Mouse (Mus musculus) bone marrow, adult 2 months (tissue): ENCODE data around the gene Zfp853. TPM values are rescaled to one million over a fixed set of nuclear protein-coding genes. Genes with fewer than 3 reads are reported as not detected.

Experiments
- H3K27ac ChIP-seq: fragments of 200-500 bp; 2 replicates; pipeline ENCODE4 v1.5.1; 2012; ENCODE audit warnings: low read depth, mild to moderate bottlenecking, control low read depth, inconsistent platforms, low read length; ENCODE audit not compliant: control insufficient read depth, poor library complexity, insufficient read depth
- H3K4me1 ChIP-seq: fragments of 200-500 bp; 2 replicates; pipeline ENCODE4 v1.6.1; 2011; ENCODE audit warnings: low read length; ENCODE audit not compliant: control insufficient read depth, insufficient read depth
- H3K4me3 ChIP-seq: fragments of 200-500 bp; replicated peaks from 2 replicates; pipeline ENCODE3; 2011; ENCODE audit warnings: mild to moderate bottlenecking, low read depth, low read length, control low read depth; ENCODE audit not compliant: control insufficient read depth
- CTCF ChIP-seq: fragments of 200-500 bp; IDR thresholded peaks from 2 replicates; pipeline ENCODE4 v1.5.1; 2011; ENCODE audit warnings: low read length, control low read depth; ENCODE audit not compliant: control insufficient read depth, insufficient read depth
- POLR2A ChIP-seq: fragments of 200-500 bp; IDR thresholded peaks from 2 replicates; pipeline ENCODE4 v1.6.1; 2011; ENCODE audit warnings: low read depth, mild to moderate bottlenecking, control low read depth, low read length, borderline replicate concordance; ENCODE audit not compliant: control insufficient read depth
- WGBS: fragments of 180-500 bp; shearing (Covaris S2); methylation state at CpG from one replicate; pipeline ENCODE4 v1.1.7; 2018; 5-methylcytosine and 5-hydroxymethylcytosine counted together
- polyA plus RNA-seq: library from polyadenylated mRNA; stranded (reverse); fragments of >200 nt; gene quantifications from 2 replicates; pipeline ENCODE4 v1.2.4, GENCODE M21; 2011; ENCODE audit warnings: low replicate concordance; ENCODE audit not compliant: missing spikeins, insufficient read depth, insufficient read length

Gene Zfp853
- polyA plus RNA-seq, 1 experiment: not detected

DNA sequence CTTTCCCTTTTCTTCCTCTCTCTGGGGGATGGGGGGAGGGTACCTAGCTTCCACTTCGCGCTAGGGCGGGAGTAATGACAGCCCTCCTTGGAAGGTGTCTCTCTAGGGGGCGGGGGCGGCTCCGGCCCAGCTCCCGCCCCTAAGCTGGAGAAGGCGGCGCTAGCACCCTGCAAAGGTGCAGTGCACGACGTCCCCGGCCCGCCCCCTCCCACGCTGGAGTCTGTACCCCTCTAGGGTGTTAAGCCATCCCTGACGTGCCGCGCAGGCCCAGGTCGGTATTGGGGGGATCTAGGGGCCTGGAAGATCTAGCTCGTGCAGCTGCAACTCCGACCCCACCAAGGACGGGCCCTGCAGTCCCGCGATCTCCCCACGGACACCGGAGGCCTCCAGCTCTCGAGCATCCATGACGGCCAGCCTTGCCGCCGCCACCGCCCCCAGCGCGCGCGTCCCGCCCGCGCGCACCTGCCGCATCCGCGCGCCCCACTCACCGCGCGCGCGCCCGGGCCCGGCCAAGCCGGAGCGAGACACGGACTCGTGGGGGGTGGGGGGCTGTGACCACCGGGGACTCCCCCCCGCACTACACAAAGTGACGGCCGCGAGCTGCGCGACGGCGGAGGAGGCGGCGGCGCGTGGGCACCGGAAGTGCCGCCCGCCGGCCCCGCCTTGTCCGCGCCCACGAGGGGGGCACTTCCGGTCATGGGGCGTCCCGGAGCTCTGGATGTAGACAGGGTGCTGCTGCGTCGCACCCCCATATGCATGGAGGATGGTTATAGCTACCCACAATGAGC lies 23.9 kb downstream of the Zfp853 start, which contains the start of gene Zfp316:
Gene Zfp316 (minus strand): TSS at position 660 of the 788 bp plus-strand sequence.
- 2% methylated on average over 76 of the region's 79 CpGs for WGBS
- H3K4me1 ChIP-seq: peaks cover 1% of the 10 kb centered on the region
- peak within 1 kb of the TSS; percentile 34; the same call in 1 of the 2 replicates for H3K27ac ChIP-seq
- H3K4me3 ChIP-seq: peak within 1 kb of the TSS; percentile 61
- TF ChIP-seq CTCF: no peak
- peak; percentile 51; the same call in 1 of the 2 replicates for TF ChIP-seq POLR2A

GRCm38 (mm10) chr5:143268985-143269362 lies 24.4 kb downstream of the Zfp853 start:
- no peak overlapping the region for H3K27ac ChIP-seq
- peak overlapping the region; percentile 61 for H3K4me3 ChIP-seq
- 39% methylated on average over 8 of the region's 8 CpGs for WGBS
- TF ChIP-seq POLR2A (no peak), CTCF (no peak)
- peaks cover 1% of the 10 kb centered on the region for H3K4me1 ChIP-seq

DNA sequence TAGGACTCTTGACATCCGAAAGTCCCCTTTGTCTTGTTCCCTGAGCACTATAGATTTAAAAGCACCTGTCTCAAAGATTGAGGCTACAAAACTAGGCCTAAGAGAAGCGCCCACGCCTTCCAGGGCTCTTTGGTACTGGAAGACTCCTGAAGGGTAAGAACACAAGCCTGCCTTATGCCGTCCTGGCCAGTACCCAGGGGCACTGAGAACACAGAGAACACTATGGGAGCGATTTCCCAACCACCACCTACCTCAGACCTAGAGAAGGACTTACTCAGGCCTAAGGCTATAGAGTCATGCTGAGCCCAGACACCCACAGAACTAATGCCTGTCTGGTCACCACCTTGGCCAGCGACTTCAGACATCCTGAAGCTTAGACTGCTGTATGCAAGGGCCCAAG lies 26.6 kb downstream of the Zfp853 start:
- WGBS: 76% methylated on average over 6 of the region's 6 CpGs
- no peak for TF ChIP-seq CTCF
- TF ChIP-seq POLR2A: no peak
- Histone ChIP-seq H3K4me3 (no peak overlapping the region), H3K27ac (no peak overlapping the region), H3K4me1 (peaks cover 1% of the 10 kb centered on the region; the same call in 1 of the 2 replicates)

DNA sequence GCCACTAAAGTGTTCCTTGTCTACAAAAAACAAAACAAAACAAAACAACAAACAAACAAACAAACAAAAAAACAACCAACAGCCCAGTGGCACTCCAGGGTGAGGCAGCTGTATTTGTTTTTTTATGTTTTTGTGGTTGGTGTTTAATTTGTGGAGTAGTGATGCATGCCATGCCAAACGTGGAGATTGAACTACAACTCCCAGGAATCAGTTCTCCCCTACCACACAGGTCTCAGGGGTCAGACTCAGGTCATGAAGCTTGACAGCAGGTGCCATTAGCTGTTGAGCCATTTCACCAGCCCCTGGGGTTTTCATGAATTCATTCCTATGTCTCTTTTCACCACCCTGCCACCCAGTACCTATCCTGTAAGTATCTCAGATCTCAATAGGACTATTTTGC lies 28.0 kb downstream of the Zfp853 start:
- 50% methylated on average over 1 of the region's 1 CpGs for WGBS
- Histone ChIP-seq H3K4me1 (peaks cover 1% of the 10 kb centered on the region; the same call in 1 of the 2 replicates), H3K27ac (no peak overlapping the region), H3K4me3 (no peak overlapping the region)
- TF ChIP-seq POLR2A (no peak), CTCF (no peak)

- Histone ChIP-seq H3K4me1 (peaks cover 1% of the 10 kb centered on the region; the same call in 1 of the 2 replicates), H3K4me3 (no peak overlapping the region), H3K27ac (no peak overlapping the region)
- TF ChIP-seq POLR2A: no peak
- no peak for TF ChIP-seq CTCF
- WGBS: 91% methylated on average over 10 of the region's 10 CpGs
These were observed 28.7 kb downstream of the Zfp853 start for GRCm38 (mm10) chr5:143264689-143265088.

DNA sequence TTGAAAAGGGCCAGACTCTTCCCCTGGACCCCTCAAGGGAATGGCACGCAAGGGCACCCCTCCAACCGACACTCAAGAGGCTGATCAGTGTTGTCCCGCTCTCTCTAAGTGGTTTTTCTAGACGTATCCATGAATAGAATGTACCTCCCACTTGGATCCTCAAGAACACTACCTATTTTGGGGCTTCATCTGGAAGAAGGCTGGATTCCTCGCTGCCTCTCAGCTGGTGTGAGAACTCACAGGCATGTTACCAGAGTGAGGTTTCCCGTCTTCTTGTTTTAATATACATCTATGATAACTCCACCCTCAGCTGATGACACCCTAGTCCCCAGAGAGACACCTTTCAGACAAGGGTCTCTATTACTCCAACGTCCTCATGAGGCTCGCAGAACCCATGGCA lies 31.8 kb downstream of the Zfp853 start:
- Histone ChIP-seq H3K4me1 (no peaks in the 10 kb centered on the region), H3K4me3 (no peak overlapping the region), H3K27ac (no peak overlapping the region)
- TF ChIP-seq CTCF (no peak), POLR2A (no peak)
- WGBS: 91% methylated on average over 8 of the region's 8 CpGs

DNA sequence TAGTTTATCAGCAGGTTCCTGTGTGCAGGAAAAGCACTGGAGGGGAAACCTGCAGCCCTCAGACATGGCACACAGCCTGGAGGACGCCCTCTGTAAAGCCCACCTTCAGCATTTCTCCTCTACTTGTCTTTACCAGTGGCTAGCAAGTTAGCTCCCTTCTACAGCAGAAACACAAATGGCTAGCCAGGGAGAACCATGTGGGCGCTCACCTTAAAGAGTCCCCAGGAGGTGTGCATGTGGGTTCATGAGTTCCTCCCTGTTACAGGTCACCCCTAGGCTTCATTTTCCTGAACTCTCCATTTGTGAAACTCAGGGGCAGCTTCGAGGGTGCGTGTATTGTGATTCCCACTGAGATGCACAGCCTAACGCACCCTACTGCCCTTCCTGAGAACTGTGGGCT lies 37.6 kb downstream of the Zfp853 start:
- 83% methylated on average over 5 of the region's 5 CpGs for WGBS
- no peak for TF ChIP-seq CTCF
- no peak for TF ChIP-seq POLR2A
- H3K4me3 ChIP-seq: no peak overlapping the region
- H3K27ac ChIP-seq: no peak overlapping the region
- H3K4me1 ChIP-seq: no peaks in the 10 kb centered on the region

DNA sequence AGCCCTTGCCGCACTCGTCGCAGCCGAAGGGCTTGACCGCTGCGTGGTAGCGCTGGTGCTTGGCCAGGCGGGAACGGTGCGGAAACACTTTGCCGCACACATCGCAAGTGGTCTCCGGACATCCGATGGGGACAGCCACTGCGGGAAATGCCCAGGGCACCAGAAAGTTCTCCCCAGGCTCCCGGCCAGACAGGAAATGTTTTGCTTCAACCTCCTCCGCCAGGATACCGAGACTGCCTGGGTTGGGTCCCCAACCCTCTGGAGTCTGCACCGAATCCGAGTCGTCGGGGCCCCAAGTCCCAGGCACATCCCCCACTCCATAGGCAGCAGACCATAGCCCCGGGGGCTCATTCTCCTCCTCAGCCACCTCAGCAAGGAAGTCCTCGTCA lies 38.3 kb downstream of the Zfp853 start:
- no peaks in the 10 kb centered on the region for H3K4me1 ChIP-seq
- no peak overlapping the region for H3K4me3 ChIP-seq
- TF ChIP-seq POLR2A: no peak
- TF ChIP-seq CTCF: no peak
- H3K27ac ChIP-seq: no peak overlapping the region
- WGBS: 29% methylated on average over 24 of the region's 24 CpGs
